Mouse (Mus musculus): ENCODE measurements around the gene Clpx. TPM values are rescaled to one million over a fixed set of nuclear protein-coding genes. Genes with fewer than 3 reads are reported as not detected.

Gene Clpx
- 43.5 and 44.4 TPM in 2 replicates for polyA plus RNA-seq (2012; rRNA removed)

DNA sequence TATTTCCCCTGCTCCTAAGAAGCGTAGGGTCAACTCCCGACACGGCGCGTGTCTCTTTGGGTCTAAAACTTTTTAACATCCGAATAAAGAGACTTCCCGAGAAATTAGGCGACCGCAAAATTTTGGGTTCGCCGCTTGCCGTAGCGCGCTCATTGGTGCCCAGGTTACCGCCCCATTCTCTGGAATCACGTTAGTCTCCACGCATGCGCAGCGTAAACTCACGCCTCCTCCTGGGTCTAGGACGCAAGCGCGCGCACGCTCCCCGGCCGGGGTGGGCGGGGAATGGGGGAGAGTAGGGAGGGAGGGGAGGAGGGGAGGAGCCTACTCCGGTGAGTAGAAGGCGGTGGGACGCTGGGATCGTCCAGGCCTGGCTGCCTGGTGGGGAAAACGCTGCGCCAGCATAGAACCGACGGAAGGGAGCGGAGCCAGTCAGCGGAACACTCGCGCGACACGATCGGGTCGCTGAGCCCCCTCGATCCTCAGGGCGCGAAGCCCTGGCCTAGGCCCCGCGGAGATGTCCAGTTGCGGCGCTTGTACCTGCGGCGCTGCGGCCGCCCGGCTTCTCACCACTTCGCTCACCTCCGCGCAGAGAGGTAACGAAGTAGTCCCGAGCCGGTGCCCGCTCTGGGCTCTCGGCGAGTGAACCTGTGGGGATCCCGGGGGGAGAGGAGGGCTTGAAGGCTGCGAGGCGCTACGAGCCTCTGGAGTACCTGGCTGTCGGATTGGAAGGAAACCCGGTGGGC, at the start of gene Clpx:
Clpx (plus strand) TSS at position 288 of the 743 bp plus-strand sequence.

DNA sequence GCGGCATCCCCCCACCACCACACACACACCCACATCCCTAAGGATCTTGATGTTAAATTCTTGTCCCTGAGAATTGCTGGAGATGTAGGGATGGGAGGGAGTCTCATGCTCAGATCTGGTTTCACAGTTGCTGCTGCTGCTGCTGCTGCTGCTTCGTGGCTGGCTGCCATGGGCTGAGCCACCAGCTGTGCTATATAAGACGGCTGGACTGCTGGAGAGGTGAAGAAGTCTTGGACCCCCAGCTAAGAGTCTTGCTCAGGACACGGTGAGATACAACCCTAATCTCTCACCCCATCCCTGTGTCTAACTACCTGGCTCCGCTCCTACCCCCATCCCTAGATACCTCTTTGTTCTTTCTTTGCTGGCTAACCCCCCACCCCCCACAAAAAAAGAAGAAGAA, 29.1 kb upstream of the Clpx start, which contains the start of gene Cilp:
Cilp (plus strand) TSS at position 222 of the 400 bp plus-strand sequence.

DNA sequence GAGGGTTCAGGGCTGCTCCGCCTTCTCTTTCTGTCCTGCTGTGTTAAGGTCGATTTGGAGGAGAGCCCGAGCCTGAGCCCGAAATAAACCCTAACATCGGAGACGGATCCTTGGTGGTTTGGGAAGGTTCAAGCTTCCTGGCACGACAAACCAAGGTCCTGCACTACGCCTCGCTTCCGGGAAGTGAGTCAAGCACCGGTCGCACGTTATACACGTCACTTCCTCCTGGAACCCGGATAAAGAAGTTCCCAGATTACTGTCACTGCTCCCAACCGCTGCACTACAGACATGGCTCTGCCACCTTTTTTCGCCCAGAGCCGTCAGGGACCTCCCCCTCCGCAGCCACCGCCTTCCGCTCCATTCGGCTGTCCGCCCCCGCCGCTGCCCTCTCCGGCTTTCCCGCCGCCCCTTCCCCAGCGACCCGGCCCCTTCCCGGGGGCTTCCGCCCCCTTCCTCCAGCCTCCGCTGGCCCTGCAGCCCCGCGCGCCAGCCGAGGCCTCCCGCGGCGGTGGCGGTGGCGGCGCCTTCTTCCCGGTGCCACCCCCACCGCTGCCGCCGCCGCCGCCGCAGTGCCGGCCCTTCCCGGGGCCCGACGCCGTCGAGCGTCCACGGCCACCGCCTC, 51.9 kb downstream of the Clpx start, which contains the start of gene Pdcd7:
Pdcd7 (plus strand) TSS at position 251 of the 622 bp plus-strand sequence.

DNA sequence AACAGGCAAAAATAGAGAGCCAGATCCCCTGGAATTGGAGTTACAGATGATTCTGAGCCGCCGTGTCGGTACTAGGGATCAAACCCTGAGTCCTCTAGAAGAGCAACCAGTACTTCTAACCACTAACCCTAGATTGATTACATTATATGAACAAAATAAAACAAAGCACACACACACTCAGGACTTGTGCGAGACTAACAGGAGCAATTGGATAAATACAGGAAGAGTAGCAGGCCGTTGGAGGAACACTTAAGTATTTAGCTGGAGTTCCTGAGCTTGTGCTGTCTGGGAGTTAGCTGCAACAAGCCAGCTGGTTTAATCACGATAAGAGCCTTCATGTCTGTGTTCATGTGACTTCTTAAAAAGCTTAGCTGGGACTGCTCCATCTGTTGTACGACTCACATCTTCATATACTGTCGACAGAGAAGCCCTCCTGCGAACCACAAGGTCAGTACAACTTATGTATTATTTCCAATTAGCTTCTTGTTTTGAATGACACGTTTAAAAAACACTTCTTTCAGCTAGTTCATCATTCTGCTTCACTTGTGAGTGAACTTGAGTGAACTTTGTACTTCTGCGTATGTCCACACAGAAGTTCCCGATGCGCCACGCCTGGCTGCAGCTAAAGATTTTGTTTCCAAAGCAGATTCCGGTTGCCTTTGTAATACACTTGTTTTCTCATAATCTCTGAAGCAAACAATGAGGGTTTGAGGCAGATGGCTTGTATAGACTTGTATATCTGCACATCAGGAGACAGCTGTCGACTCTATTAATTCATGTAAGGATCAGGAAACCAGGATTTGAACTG, 66.8 kb downstream of the Clpx start, which contains the start of gene Ubap1l:
Ubap1l (plus strand) TSS at position 401 of the 808 bp plus-strand sequence.

Other genes starting within 250 kb of the Clpx start
- 7.5 and 9.7 TPM in 2 replicates for gene Igdcc4, start 192.8 kb upstream of the Clpx start, polyA plus RNA-seq (2012; rRNA removed)
- gene Igdcc3, start 153.1 kb upstream of the Clpx start, polyA plus RNA-seq (2012; rRNA removed) = 0.01 TPM in 1 of 2 replicates, not detected in the other
- gene Parp16, start 98.9 kb upstream of the Clpx start, polyA plus RNA-seq (2012; rRNA removed) = 5.3 and 5.4 TPM in 2 replicates
- 0.02 and 0.03 TPM in 2 replicates for gene Cilp, start 29.1 kb upstream of the Clpx start, polyA plus RNA-seq (2012; rRNA removed)
- gene Pdcd7, start 51.8 kb downstream of the Clpx start, polyA plus RNA-seq (2012; rRNA removed) = 3.8 and 4.5 TPM in 2 replicates
- gene Ubap1l, start 66.8 kb downstream of the Clpx start, polyA plus RNA-seq (2012; rRNA removed) = 0.05 and 0.06 TPM in 2 replicates
- gene Kbtbd13, start 97.4 kb downstream of the Clpx start, polyA plus RNA-seq (2012; rRNA removed) = 0.07 TPM in 2 replicates
- 0.14 and 0.20 TPM in 2 replicates for gene Rasl12, start 104.2 kb downstream of the Clpx start, polyA plus RNA-seq (2012; rRNA removed)
- 0.06 and 0.48 TPM in 2 replicates for gene Slc51b, start 128.7 kb downstream of the Clpx start, polyA plus RNA-seq (2012; rRNA removed)
- 7.6 and 8.2 TPM in 2 replicates for gene Mtfmt, start 141.5 kb downstream of the Clpx start, polyA plus RNA-seq (2012; rRNA removed)
- gene Spg21, start 166.7 kb downstream of the Clpx start, polyA plus RNA-seq (2012; rRNA removed) = 10.2 and 12.4 TPM in 2 replicates
- gene Ankdd1a, start 225.9 kb downstream of the Clpx start, polyA plus RNA-seq (2012; rRNA removed) = 0.03 and 0.08 TPM in 2 replicates

All from liver, embryonic 18 days (tissue).